Mouse (Mus musculus): ENCODE measurements around the gene Kif1b.
"Not testable (repeated sequence)": the region's sequence is repeated elsewhere in the genome, so short reads cannot be mapped to it uniquely, and the experiment has no call there.

The Kif1b gene

DNA sequence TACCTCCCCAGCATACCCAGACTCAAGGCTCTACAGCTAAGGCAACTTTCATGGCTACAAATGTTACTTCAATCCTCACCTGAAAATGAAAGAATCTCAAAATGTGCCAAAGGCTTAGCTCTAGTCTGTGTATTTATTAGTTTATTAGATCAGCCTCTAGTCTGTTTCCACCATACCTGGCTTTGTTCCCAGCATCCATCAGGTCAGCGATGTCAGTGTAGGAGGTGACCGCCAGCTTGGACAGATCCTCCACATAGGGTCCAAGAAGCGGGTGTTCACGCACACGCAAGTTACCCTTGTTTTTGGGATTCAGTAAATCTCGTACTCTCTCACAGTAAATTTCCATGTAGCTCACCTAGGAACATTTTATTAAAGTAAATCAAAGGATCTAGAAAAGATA, 37.0 kb downstream of the Kif1b start:
- no peak for DNase-seq (ENCODE audit: low spot score)

DNA sequence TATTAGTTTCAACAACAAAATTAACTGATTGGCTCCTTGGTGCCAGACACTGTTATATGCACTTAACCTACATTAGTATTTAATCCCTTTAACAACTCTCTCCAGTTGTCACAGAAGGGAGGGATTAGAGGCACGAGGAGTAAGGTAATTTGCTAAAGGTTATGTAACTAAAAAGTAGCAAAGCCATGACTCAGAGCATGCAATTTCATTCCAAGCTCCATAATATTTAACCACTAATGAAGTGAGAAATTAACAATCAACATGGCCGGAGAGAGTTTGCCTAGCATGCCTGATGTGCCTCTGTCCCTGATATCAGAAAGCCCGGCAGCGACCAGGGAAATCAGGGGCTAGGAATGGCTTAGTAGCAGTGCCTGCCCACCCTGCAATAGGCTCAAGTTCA, 38.5 kb downstream of the Kif1b start:
- no peak for DNase-seq (ENCODE audit: low spot score)

DNA sequence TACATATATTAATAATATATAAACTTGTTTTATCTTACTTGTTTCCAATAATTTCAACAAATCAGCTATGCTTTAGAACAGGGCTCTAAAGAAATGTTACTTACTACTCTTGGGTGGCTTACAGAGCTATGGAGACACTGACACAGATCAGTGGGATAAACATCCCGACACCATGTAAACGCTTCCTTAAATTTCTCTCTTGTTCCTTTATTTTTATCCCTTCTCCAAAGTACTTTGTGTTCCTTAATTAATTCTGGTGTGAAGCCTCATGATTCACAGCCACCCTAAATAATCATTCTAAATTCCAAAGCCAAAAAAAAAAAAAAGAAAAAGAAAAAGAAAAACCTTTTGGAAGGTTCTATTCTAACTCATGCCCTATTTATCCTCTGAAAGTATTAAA, 42.6 kb downstream of the Kif1b start:
- DNase-seq (ENCODE audit: low spot score), result no peak

DNA sequence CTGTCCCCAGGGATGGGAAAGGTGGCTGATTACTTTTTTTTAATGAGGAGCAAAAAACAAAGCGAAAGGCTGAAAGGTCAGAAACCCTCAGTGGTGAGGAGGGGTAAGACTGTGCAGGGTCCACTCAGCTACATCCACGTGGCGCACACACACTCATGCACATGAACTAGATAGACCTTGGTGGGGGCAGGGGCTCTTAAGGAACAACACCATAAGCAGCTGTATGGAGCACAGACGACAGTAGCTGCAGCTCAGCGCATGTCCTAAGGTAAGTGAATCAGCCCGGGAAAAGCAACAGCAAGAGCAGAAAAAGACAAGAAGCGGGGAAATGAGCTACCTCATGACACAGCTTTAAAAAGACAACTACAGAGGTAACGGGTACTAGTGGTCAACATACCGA, 44.3 kb downstream of the Kif1b start:
- DNase-seq (ENCODE audit: low spot score), result no peak

DNA sequence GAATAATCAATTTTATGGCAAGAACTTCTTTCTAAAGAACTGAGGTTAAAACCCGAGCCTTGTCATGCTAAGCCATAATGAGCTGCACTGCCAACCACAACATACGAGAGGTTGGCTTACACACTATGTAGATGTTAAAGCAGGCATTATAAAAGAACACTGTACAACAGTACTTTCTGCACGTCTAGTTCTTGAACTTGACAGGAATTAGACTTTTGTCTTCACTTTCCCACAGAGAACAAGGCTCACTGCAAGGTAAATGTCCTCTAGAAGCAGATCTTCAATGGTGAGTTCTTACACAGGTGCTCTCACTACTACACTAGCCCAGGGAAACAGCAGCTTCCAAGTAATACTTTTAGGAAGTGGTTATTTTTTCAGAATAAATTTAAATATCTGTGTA, 46.0 kb downstream of the Kif1b start:
- DNase-seq (ENCODE audit: low spot score), result no peak

DNA sequence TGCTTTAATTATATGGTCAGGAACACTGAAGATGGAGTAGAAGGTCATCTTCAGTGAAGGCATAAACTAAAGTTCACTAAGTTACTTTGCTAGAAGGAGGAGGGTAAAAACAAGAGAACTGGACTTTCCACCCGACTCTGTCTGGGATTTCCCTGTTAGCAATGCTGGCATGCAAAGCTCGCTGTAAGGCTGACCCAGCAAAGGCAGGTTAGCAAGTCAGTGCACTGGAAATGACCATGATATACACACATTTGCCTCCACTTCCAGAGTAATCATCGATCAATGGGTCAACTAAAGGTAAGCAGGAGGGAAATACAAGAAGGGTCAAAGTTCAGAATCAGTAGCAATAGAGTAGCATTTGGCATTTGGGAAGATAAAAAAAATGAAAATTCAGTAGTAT, 46.6 kb downstream of the Kif1b start:
- DNase-seq (ENCODE audit: low spot score), result no peak

DNA sequence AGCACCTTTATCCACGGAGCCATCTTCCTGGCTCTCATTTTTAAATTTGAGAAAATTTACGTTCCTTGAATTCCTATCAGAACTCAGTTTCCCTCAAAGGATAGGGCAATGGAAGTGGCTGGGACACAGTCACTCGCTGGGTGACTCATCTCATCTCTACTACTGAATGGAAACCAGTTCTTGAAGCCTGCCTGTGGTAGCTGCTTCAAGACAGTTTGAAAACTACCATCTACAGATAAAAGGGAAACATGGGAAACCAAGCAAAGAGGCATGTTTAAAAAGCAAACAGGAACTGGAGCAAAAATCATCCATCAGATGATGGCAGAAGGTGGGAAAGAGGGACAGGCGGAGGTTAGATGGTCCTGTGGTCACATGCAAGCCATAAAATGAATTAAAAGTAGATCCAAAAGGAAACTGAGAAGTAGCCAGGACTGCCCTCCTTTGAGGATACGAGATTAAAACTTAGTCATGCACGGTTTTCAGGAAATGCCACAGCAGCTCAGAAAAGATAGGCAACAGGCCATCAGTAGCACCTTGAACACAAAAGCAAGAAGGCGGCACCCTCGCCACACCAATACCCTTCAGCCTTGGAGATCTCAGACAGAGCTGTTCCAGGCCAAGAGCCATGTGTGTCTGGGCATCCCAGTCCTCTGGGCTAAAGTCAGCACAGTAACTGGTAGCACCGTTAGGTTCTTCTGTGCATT, 48.0 kb downstream of the Kif1b start:
- DNase-seq (ENCODE audit: low spot score), result no peak

DNA sequence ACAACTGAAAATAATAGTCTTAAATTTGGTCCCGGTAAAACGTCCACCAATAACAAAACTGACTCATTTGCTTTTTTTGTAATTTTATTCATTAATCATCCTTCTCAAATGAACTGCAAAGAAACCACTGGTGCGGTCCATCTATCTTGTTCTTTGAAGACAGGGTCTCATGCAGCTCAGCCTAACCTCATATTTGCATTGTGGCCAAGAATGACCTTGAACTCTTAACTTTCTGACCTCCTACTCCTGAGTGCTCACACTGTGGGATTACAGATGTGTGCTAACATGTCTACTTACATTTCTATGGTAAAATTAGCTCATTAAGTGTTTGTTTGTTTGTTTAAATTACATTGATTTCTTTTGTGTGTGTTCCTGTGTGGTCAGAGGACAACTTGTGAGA, 48.6 kb downstream of the Kif1b start:
- no peak for DNase-seq (ENCODE audit: low spot score)

DNA sequence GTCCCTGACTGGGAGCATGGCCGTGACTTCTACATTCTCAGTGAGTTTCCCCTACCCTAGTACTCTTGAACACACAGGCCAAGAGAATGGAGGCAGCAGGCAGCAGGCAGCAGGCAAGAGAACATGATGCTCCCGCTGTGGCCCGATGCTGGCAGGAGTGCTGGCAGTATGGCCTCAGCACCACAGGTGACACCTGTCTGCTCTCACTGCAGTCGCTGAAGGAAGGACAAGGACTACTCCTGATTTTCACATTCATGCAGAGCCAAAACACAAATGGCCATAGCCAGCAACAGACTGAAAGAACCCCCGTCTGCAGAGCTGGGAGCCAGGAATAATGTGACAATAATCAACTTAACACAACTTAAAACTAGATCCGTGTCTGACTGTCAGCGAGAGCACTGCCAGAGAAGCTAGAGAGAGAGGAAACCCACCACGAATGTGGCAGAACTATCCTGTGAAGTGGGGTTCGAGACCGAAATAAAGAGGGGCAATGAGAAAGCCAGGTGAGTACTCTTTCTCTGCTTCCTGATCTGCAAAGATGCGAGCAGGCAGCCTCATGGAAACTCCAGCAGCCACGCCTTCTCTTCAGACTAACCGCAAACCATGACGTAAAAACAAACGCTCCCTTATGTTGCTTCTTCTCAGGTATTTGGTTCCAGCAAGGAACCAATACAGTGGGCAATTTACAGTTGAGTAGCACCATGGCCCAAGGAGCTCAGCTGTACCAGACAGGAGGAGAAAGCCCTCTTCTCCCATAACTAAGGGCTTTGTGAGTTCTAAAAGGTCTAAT, 50.8 kb downstream of the Kif1b start:
- DNase-seq (ENCODE audit: low spot score), result no peak

DNA sequence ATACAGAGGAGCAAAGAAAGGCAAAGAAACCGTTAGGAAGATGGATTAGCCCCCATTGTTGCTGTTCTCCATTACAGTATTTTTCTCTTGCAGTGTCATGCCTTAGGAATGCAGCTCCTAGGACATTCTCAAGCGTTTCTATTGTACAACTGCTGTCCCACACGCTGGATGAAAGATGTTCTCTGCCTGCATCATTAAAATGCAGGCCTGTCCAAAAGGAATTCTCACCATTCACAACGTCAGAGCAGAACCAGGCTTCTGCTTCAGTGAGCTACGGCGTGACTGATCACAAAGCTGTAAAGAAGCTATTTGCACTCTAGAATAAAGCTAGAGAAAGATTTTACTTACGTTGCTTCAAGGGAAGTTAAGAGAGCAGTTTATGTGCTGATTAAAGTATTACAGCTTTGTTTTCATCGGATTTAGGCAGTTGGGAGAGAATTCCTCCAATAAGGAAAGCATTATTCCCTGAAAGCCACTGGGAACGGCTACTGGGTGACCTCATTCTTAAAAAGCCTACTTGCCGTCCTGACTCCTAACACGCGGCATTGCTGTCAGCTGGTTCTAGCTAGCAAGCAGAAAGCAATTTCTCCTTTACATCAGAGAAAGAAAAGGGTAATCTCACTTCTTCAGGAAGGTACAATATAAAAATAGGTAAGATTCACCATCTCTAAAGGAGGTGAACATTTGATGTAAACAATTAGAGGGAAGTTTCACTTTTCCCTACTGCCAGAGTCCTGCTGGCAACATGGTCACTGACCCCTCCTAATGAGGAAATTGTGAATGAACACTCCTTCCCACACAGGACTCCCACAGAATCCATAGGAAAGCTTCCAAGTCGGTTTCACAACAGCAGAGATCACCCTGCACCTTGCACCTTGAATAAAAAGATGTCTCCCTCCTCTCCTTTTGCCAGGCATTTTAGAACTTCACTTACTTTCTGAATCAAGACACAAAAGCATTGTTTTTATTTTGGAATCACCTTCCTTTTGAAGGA, 51.9 kb downstream of the Kif1b start:
- DNase-seq (ENCODE audit: low spot score), result no peak

DNA sequence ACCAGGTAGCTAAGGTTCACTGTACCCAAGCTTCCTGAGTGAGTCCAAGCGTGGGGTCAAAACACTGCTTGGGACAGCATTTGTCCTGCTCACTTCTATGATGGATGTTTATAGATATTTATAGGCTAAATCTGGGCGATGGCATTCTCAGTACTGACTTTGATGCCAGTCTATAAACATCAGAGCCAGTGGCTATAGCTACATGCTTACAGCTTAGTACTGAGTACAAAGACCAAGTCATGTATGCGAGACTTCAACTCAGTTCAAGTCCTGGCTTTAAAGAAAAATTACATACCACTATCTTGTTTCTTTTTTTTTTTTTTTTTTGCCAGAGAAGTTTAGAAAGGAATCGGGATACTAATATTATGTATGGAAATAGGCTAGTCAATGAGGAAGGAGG, 52.7 kb downstream of the Kif1b start:
- no peak for DNase-seq (ENCODE audit: low spot score)

DNA sequence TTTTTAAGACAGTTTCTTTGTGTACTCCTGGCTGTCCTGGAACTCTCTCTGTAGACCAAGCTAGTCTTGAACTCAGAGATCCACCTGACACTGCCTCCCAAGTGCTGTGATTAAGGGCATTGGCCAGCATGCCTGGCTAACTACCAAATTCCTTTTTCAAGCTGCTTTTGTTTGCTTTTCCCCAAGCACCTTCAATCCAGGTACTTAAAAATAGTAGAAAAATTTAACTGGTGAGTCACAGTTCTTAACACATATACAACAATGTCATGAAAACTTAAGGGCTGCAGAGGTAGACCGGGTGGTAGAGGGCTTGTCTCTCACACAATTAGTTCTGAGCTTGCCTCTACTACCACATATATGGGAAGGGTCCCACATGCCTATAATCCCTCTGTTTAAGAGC, 58.2 kb downstream of the Kif1b start:
- no peak for DNase-seq (ENCODE audit: low spot score)

DNA sequence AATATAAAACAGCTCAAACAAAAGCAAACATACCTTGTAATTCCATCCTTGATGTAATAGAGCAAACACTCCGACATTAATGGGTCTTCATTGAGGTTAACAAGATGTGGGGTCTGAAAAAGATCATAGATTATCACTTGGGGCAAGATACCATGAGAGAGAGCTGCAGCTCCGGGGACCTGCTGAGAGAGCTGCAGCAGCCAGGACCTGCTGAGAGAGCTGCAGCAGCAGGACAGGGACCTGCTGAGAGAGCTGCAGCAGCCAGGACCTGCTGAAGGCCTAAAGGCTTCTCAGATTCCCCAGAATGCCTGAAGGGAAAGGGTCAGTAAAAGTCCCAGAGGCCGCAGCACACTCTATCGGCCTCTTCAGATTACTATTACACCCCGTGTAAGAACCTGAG, 59.7 kb downstream of the Kif1b start:
- DNase-seq (ENCODE audit: low spot score), result no peak

DNA sequence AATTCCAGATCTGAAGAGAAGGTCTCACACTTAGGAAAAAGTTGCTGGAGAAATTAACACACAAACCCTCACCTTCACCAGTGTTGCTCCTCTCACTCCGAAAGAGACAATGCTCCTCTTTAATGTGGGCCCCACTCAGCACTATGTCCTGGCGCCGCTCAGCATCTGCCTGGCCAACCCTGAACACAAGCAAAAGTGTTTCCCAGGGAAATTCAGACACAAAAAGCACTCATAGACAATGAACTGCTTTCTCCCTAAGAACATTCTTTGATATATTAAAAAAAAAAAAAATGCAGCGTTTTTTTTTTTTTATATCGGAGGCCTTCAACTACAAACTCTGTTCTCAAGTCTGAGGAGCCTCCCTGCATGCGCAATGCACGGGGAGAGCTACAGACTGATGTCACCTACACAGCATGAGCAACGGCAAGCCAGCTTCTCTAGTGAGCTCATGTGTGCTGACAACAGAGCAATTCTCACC, 60.3 kb downstream of the Kif1b start:
- no peak for DNase-seq (ENCODE audit: low spot score)

DNA sequence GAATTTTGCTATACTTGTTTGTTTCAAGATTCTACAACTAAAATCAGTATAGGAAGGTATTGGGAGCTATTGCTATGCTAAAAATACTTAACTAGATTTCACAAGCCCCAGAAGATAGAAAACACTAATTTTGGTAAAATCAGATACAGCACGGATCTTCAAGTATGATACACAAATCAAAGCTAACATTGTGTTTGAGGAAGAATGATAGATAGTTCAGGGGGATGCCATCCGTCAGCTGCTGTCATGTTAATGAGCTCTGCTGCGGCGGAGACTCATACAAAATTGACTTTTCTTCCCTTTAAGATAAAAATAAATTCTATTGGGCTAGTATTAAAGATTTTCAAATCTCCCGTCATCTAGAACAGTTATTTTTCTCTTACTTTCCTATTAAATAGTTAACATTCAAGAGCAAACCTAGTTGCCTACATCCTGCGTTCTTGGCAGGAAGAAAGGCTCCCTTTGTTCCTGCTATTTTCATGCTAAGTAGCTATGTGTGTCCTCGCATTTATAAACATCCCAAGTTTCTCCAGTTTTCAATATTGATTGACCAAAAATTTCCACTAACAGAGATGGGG, 60.8 kb downstream of the Kif1b start:
- no peak for DNase-seq (ENCODE audit: low spot score)

DNA sequence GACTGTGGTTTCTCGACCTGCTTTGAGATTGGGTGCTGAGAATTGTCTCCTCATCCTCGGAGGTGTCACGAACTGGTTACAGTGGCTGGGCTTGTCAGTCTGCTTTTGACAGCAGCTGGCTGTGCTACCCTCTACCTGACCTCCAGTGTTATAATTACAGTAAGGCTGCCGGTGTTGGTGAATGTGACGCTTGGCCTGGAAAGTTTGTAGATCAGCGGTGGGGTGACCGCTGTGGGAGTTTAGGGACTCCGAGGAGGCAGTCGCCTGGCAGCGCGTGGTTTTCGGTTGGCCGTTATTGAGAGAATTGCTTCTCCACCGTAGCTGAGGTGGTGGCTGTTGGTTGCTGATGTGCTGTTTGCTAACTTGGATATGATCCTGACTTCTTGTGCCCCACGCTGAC, 70.5 kb downstream of the Kif1b start:
- no peak for DNase-seq (ENCODE audit: low spot score)

DNA sequence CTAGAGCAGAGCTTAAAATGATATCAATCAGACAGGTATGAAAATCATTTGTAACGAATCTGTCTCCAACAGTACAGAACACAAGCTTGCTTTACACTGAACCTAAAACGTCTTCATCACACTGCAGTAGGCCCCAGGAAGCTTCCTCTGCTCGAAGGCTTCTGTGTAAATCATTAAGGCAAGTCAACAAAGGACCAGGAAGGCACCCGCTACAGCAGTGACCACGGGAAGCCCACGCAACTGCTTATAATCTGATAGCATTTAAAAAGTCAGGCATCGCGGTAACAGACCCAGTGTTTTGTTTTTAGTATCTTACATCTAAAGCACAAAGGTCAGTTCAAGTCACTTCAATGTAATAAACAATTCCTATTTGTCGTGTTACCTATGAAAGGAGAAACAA, 73.6 kb downstream of the Kif1b start:
- no peak for DNase-seq (ENCODE audit: low spot score)

DNA sequence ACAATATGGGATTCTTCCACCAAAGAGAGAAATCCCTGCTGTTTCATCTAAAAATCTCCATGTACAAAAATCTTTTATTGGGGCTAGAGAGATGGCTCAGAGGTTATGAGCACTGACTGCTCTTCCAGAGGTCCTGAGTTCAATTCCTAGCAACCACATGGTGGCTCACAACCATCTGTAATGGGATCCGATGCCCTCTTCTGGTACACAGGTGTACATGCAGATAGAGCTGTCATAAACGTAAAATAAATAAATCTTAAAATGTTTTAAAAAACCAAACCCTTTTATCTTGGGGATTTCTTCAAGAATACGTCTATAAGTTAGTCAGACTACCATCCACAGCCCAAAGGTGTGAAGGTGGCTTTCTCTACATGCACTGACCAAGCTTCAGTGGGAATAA, 78.8 kb downstream of the Kif1b start:
- DNase-seq (ENCODE audit: low spot score), result not testable (repeated sequence)

DNA sequence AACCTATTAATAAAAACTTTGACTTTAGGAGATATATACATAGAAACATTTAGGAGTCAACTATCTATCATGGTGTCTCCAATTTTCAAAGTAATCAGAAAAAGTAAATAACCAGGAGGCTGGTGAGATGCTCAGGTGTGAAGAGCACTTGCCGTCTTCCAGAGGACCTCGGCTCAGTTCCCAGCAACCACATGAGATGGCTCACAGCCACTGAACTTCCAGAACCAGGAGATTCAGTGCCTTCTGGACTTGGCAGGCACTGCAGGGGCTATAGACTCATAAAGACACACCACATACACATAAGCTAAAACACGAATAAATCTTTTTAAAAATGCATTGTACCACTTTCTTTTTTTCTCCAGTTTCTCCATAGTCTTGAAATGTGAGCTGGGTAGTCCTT, 79.2 kb downstream of the Kif1b start:
- DNase-seq (ENCODE audit: low spot score), result no peak

DNA sequence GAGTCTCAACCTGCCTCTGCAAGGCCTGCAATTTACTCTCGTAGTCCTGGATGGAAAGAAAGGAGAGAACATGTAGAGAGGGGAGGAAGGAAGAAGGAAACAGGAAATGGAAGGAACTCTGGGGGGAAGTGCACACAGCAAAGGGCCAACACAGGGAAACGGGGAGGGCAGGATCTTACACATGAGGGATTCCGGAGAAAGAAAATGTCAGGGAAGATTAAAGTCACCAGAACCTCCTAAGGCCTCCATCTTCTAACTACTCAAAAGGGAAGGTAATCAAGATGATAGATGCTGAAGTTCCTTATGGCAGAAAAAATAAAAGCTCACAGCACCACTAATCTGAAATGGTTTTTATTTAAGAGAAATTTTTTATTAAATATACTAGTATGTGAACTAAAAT, 81.2 kb downstream of the Kif1b start:
- DNase-seq (ENCODE audit: low spot score), result no peak

DNA sequence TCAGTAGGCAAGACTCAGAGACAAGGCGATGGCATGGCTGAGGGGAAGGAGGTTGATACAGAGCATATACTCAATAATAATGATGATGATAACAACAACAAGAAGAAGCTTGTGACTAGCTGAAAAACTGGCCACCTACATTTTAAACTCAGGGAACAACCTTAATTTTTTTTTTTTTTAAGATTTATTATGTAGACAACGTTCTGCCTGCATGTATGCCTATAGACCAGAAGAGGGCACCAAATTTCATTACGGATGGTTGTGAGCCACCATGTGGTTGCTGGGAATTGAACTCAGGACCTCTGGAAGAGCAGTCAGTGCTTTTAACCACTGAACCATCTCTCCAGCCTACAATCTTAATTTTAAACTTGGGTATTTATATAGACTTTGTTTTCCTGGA, 84.0 kb downstream of the Kif1b start:
- DNase-seq (ENCODE audit: low spot score), result no peak

DNA sequence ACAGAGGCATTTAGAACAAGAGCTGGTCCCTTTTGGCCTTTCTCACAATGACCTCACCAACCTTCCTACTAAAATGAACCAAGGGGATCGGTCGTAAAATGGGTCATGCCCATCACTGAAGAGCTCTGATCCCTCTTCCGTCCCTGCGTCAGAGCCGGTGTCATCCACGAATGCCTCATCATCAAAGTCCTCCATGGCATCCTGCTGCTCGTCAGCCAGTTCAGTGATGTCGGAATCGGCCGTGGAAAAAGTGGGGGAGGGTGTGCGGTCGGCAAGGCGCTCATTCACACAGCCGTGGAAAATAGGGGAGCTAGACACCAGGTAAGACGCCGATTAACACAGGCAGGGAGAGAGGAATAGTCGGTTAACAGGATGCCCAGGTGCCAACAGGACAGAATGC, 87.0 kb downstream of the Kif1b start:
- no peak for DNase-seq (ENCODE audit: low spot score)

All from MN1 (cell line).